Mouse (Mus musculus): ENCODE data around the gene Lcorl. TPM values are rescaled to one million over a fixed set of nuclear protein-coding genes. Genes with fewer than 3 reads are reported as not detected.

Lcorl gene
- polyA plus RNA-seq (2012; rRNA removed): 1.1 and 1.6 TPM in 2 replicates

DNA sequence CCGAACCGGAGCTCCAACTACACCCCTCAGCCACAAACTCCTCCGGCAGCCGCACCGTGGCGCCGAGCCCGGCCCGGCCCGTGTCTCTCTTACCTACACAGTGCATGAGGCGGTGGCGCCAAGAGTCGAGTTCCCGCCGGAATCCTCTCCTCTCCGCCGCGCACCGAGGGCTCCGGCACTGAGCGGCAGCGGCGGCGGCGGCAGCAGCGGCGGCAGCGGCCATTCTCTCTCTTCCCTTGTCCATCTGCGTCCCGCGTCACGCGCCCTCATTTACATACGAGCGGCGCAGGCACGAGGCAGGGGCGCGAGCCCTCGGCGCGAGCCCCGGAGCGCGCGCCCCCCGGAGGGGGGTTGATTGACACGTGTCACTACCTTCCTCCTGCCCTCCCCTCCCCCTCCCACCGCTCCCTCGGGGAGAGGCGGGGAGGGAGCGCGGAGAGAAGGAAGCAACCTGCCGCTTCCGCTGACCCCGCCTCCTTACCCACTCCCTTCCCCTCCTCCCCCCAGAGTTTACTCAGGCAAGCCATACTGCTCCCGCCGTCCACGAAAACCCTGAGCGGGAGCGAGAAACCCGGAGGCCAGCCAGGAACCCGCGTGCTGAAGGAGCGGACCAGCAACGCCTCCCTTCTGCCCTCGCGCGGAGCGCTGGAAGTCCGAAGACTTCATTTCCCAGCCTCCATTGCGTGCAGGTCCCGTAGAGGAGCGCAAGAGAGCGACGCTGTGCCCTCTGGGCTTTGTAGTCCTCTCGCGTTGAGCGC, at the start of gene Lcorl:
Gene Lcorl, minus strand, starts transcription at position 362 of the 758 bp plus-strand sequence.
- Histone ChIP-seq H3K27ac (ENCODE audit: insufficient read depth, low read depth, low read length) (peak within 1 kb of the TSS; percentile 92), H3K27me3 (replicated peaks; ENCODE audit: control insufficient read depth, insufficient read depth, low read length) (no peaks in the 10 kb centered on the region), H3K4me1 (ENCODE audit: control insufficient read depth, insufficient read depth, low read length) (no peaks in the 10 kb centered on the region), H3K36me3 (ENCODE audit: control insufficient read depth, insufficient read depth, low read length) (no peaks in the 10 kb centered on the region), H3K4me3 (ENCODE audit: insufficient read depth, low read depth, low read length) (peak within 1 kb of the TSS; percentile 73)
- under 1% methylated on average over 78 of the region's 79 CpGs for WGBS
- DNase-seq: peak; percentile 97
- no peak for TF ChIP-seq POLR2A (IDR thresholded peaks at IDR 0.05; ENCODE audit: low read depth, low read length)
- no peak for TF ChIP-seq CTCF (conservative IDR thresholded peaks at IDR 0.05; ENCODE audit: insufficient read depth, insufficient read length, low read depth, low read length)

GRCm38 (mm10) chr5:45904683-45905082, 47.3 kb upstream of the Lcorl start:
- peak; percentile 3 for DNase-seq
- Histone ChIP-seq H3K27ac (ENCODE audit: insufficient read depth, low read depth, low read length) (no peak overlapping the region), H3K36me3 (ENCODE audit: control insufficient read depth, insufficient read depth, low read length) (no peaks in the 10 kb centered on the region), H3K4me3 (ENCODE audit: insufficient read depth, low read depth, low read length) (no peak overlapping the region), H3K4me1 (ENCODE audit: control insufficient read depth, insufficient read depth, low read length) (no peaks in the 10 kb centered on the region), H3K27me3 (replicated peaks; ENCODE audit: control insufficient read depth, insufficient read depth, low read length) (no peaks in the 10 kb centered on the region)
- WGBS: 95% methylated on average over 2 of the region's 2 CpGs
- no peak for TF ChIP-seq POLR2A (IDR thresholded peaks at IDR 0.05; ENCODE audit: low read depth, low read length)
- no peak for TF ChIP-seq CTCF (conservative IDR thresholded peaks at IDR 0.05; ENCODE audit: insufficient read depth, insufficient read length, low read depth, low read length)

GRCm38 (mm10) chr5:45903246-45903645, 45.8 kb upstream of the Lcorl start:
- Histone ChIP-seq H3K36me3 (ENCODE audit: control insufficient read depth, insufficient read depth, low read length) (no peaks in the 10 kb centered on the region), H3K4me3 (ENCODE audit: insufficient read depth, low read depth, low read length) (no peak overlapping the region), H3K27me3 (replicated peaks; ENCODE audit: control insufficient read depth, insufficient read depth, low read length) (no peaks in the 10 kb centered on the region), H3K27ac (ENCODE audit: insufficient read depth, low read depth, low read length) (no peak overlapping the region), H3K4me1 (ENCODE audit: control insufficient read depth, insufficient read depth, low read length) (no peaks in the 10 kb centered on the region)
- 72% methylated on average over 3 of the region's 3 CpGs for WGBS
- DNase-seq: no peak
- TF ChIP-seq CTCF (conservative IDR thresholded peaks at IDR 0.05; ENCODE audit: insufficient read depth, insufficient read length, low read depth, low read length): no peak
- TF ChIP-seq POLR2A (IDR thresholded peaks at IDR 0.05; ENCODE audit: low read depth, low read length): no peak

DNA sequence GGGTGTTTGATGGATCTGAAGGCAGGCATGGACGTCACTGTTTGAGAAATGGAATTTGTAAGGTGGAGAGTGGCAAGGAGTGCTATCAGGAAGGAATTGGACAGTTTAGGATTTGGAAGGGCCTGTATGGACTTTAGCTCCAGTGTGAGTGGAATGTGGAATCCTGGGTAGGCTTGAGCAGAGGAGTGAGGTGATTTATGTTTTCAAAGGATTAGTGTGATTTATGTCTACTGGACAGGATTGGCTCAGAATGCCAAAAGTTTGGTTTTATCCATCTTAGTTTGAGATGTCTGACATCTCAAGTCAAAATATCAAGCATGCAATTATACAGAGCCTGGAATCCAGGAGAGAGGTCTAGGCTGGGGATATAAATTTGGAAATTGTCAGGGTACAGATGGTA, 37.9 kb upstream of the Lcorl start:
- Histone ChIP-seq H3K36me3 (ENCODE audit: control insufficient read depth, insufficient read depth, low read length) (no peaks in the 10 kb centered on the region), H3K4me1 (ENCODE audit: control insufficient read depth, insufficient read depth, low read length) (no peaks in the 10 kb centered on the region), H3K27me3 (replicated peaks; ENCODE audit: control insufficient read depth, insufficient read depth, low read length) (no peaks in the 10 kb centered on the region), H3K27ac (ENCODE audit: insufficient read depth, low read depth, low read length) (no peak overlapping the region), H3K4me3 (ENCODE audit: insufficient read depth, low read depth, low read length) (no peak overlapping the region)
- TF ChIP-seq CTCF (conservative IDR thresholded peaks at IDR 0.05; ENCODE audit: insufficient read depth, insufficient read length, low read depth, low read length) (no peak), POLR2A (IDR thresholded peaks at IDR 0.05; ENCODE audit: low read depth, low read length) (no peak)
- DNase-seq: no peak
- 65% methylated on average over 1 of the region's 1 CpGs for WGBS

- no peak for DNase-seq
- no peaks in the 10 kb centered on the region for H3K36me3 ChIP-seq (ENCODE audit: control insufficient read depth, insufficient read depth, low read length)
- no peaks in the 10 kb centered on the region for H3K4me1 ChIP-seq (ENCODE audit: control insufficient read depth, insufficient read depth, low read length)
- no peak overlapping the region for H3K27ac ChIP-seq (ENCODE audit: insufficient read depth, low read depth, low read length)
- TF ChIP-seq POLR2A (IDR thresholded peaks at IDR 0.05; ENCODE audit: low read depth, low read length): no peak
- TF ChIP-seq CTCF (conservative IDR thresholded peaks at IDR 0.05; ENCODE audit: insufficient read depth, insufficient read length, low read depth, low read length): no peak
- no peak overlapping the region for H3K4me3 ChIP-seq (ENCODE audit: insufficient read depth, low read depth, low read length)
- WGBS: 81% methylated on average over 3 of the region's 3 CpGs
- no peaks in the 10 kb centered on the region for H3K27me3 ChIP-seq (replicated peaks; ENCODE audit: control insufficient read depth, insufficient read depth, low read length)
Measured at GRCm38 (mm10) chr5:45893696-45894095, 36.3 kb upstream of the Lcorl start.

GRCm38 (mm10) chr5:45876328-45876727, 18.9 kb upstream of the Lcorl start:
- Histone ChIP-seq H3K36me3 (ENCODE audit: control insufficient read depth, insufficient read depth, low read length) (no peaks in the 10 kb centered on the region), H3K27ac (ENCODE audit: insufficient read depth, low read depth, low read length) (no peak overlapping the region), H3K4me1 (ENCODE audit: control insufficient read depth, insufficient read depth, low read length) (no peaks in the 10 kb centered on the region), H3K4me3 (ENCODE audit: insufficient read depth, low read depth, low read length) (no peak overlapping the region), H3K27me3 (replicated peaks; ENCODE audit: control insufficient read depth, insufficient read depth, low read length) (no peaks in the 10 kb centered on the region; the same call in 1 of the 2 replicates)
- no peak for DNase-seq
- TF ChIP-seq POLR2A (IDR thresholded peaks at IDR 0.05; ENCODE audit: low read depth, low read length) (no peak), CTCF (conservative IDR thresholded peaks at IDR 0.05; ENCODE audit: insufficient read depth, insufficient read length, low read depth, low read length) (no peak)
- 88% methylated on average over 1 of the region's 1 CpGs for WGBS

DNA sequence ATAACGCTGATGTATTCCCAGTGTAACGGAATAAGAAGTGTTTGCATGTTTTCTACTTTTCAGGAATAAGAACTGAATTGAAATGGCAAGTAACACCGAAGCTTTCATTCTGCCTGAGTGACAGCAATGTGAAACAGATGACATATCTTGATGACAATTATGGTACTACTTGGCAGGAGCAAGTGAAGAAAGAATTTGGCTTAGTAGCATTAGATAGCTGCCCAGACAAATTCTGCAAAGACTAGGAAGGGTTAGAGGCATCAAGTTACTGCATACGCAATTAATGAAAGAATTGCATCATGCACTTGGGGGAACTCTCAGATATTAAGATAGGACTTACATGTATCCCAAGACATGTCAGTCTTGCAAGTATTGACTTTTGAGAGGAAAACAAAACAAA, 18.1 kb upstream of the Lcorl start:
- Histone ChIP-seq H3K27ac (ENCODE audit: insufficient read depth, low read depth, low read length) (no peak overlapping the region), H3K27me3 (replicated peaks; ENCODE audit: control insufficient read depth, insufficient read depth, low read length) (no peaks in the 10 kb centered on the region; the same call in 1 of the 2 replicates), H3K36me3 (ENCODE audit: control insufficient read depth, insufficient read depth, low read length) (no peaks in the 10 kb centered on the region), H3K4me1 (ENCODE audit: control insufficient read depth, insufficient read depth, low read length) (no peaks in the 10 kb centered on the region), H3K4me3 (ENCODE audit: insufficient read depth, low read depth, low read length) (no peak overlapping the region)
- WGBS: 89% methylated on average over 4 of the region's 4 CpGs
- no peak for DNase-seq
- no peak for TF ChIP-seq CTCF (conservative IDR thresholded peaks at IDR 0.05; ENCODE audit: insufficient read depth, insufficient read length, low read depth, low read length)
- TF ChIP-seq POLR2A (IDR thresholded peaks at IDR 0.05; ENCODE audit: low read depth, low read length): no peak

Measured in kidney, adult 2 months (tissue).